Mouse (Mus musculus) hindbrain, postnatal 0 days (tissue): ENCODE results near the gene Erg. TPM values are rescaled to one million over a fixed set of nuclear protein-coding genes. Genes with fewer than 3 reads are reported as not detected.

Experiments used
- ATAC-seq: fragments of 200-750 bp; cut with Nextera tagmentation; 2 replicates; pipeline ENCODE4 v1.8.0; 2017; ENCODE audit warnings: mild to moderate bottlenecking, moderate TSS enrichment, moderate library complexity
- DNase-seq: peaks from one replicate; pipeline ENCODE4 v3.0.0-alpha.2; 2015; ENCODE audit warnings: low spot score
- H3K27ac ChIP-seq: fragments of 300-500 bp; sonication (generic); 2 replicates; pipeline ENCODE4 v1.5.1; 2014; ENCODE audit warnings: mild to moderate bottlenecking
- H3K27me3 ChIP-seq: fragments of 300-500 bp; sonication (generic); 2 replicates; pipeline ENCODE4 v1.6.1; 2014; ENCODE audit warnings: low read length, mixed read lengths; ENCODE audit not compliant: insufficient read depth
- H3K36me3 ChIP-seq: fragments of 300-500 bp; sonication (generic); 2 replicates; pipeline ENCODE4 v1.6.1; 2014; ENCODE audit warnings: low read length, mixed read lengths; ENCODE audit not compliant: insufficient read depth
- H3K4me1 ChIP-seq: fragments of 300-500 bp; sonication (generic); 2 replicates; pipeline ENCODE4 v1.6.1; 2014; ENCODE audit warnings: antibody characterized with exemption, low read length, mixed read lengths; ENCODE audit not compliant: insufficient read depth
- H3K4me2 ChIP-seq: fragments of 300-500 bp; sonication (generic); 2 replicates; pipeline ENCODE4 v1.6.1; 2014; ENCODE audit warnings: low read depth, mild to moderate bottlenecking, low read length, moderate library complexity, mixed read lengths
- H3K4me3 ChIP-seq: fragments of 300-500 bp; sonication (generic); 2 replicates; pipeline ENCODE4 v1.5.1; 2014; ENCODE audit warnings: low read length
- H3K9ac ChIP-seq: fragments of 300-500 bp; sonication (generic); replicated peaks from 2 replicates; pipeline ENCODE4 v1.6.1; 2014; ENCODE audit warnings: mild to moderate bottlenecking, low read length, moderate library complexity, mixed read lengths
- H3K9me3 ChIP-seq: fragments of 300-500 bp; sonication (generic); 2 replicates; pipeline ENCODE4 v1.6.1; 2016; ENCODE audit warnings: low read length, mixed read lengths
- CTCF ChIP-seq: IDR thresholded peaks from 2 replicates; pipeline ENCODE4 v1.5.1; 2016; ENCODE audit warnings: antibody characterized with exemption, control low read depth, low read depth
- WGBS: fragments of 180-500 bp; shearing (Covaris S2); extraction: QIAGEN DNeasy Blood & Tissue Kit; methylation state at CpG from one replicate; pipeline ENCODE4 v1.1.7; 2014; 5-methylcytosine and 5-hydroxymethylcytosine counted together
- polyA plus RNA-seq: library from polyadenylated mRNA; unstranded; fragments of >200 nt; fragmentation: Nextera tagmentation; extraction: Ambion mirVana; gene quantifications from 2 replicates; pipeline ENCODE4 v1.2.1, GENCODE M21; 2015
- total RNA-seq: library from RNA; depleted of rRNA; stranded (reverse); fragments of >200 nt; gene quantifications from 2 replicates; pipeline ENCODE4 v1.2.3, GENCODE M21; 2014

The Erg gene
- total and polyA plus RNA-seq, 2 experiments from 2014 or later = 2.5 to 3.8 TPM

- Histone ChIP-seq H3K4me3 (no peak overlapping the region), H3K9me3 (no peaks in the 10 kb centered on the region), H3K4me1 (no peaks in the 10 kb centered on the region), H3K9ac (no peak overlapping the region), H3K27me3 (no peaks in the 10 kb centered on the region), H3K4me2 (no peak overlapping the region), H3K36me3 (no peaks in the 10 kb centered on the region), H3K27ac (no peak overlapping the region)
- 82% methylated on average over 5 of the region's 5 CpGs for WGBS
- DNase-seq = no peak
- TF ChIP-seq CTCF = no peak
- no peak for ATAC-seq
These were observed 96.0 kb downstream of the Erg start for GRCm38 (mm10) chr16:95490386-95490785.

GRCm38 (mm10) chr16:95487606-95488351, 98.6 kb downstream of the Erg start:
- Histone ChIP-seq H3K4me2 (no peak overlapping the region), H3K9ac (no peak overlapping the region), H3K36me3 (no peaks in the 10 kb centered on the region), H3K4me3 (no peak overlapping the region), H3K9me3 (no peaks in the 10 kb centered on the region), H3K27ac (no peak overlapping the region), H3K27me3 (no peaks in the 10 kb centered on the region), H3K4me1 (no peaks in the 10 kb centered on the region)
- 90% methylated on average over 9 of the region's 9 CpGs for WGBS
- no peak for TF ChIP-seq CTCF
- no peak for DNase-seq
- no peak for ATAC-seq

- Histone ChIP-seq H3K27me3 (no peaks in the 10 kb centered on the region), H3K4me2 (no peak overlapping the region), H3K27ac (no peak overlapping the region), H3K9ac (no peak overlapping the region), H3K4me3 (no peak overlapping the region), H3K36me3 (no peaks in the 10 kb centered on the region), H3K4me1 (no peaks in the 10 kb centered on the region), H3K9me3 (no peaks in the 10 kb centered on the region)
- WGBS = 90% methylated on average over 13 of the region's 13 CpGs
- no peak for DNase-seq
- no peak for TF ChIP-seq CTCF
- ATAC-seq = no peak
These were observed 105.2 kb downstream of the Erg start for GRCm38 (mm10) chr16:95481176-95481575.

- ATAC-seq = no peak
- H3K4me1 ChIP-seq = no peaks in the 10 kb centered on the region
- H3K9me3 ChIP-seq = no peaks in the 10 kb centered on the region
- TF ChIP-seq CTCF = no peak
- H3K36me3 ChIP-seq = no peaks in the 10 kb centered on the region
- no peak overlapping the region for H3K9ac ChIP-seq
- H3K4me2 ChIP-seq = no peak overlapping the region
- WGBS = 81% methylated on average over 5 of the region's 5 CpGs
- no peak for DNase-seq
- no peaks in the 10 kb centered on the region for H3K27me3 ChIP-seq
- no peak overlapping the region for H3K4me3 ChIP-seq
- no peak overlapping the region for H3K27ac ChIP-seq
These were observed 107.8 kb downstream of the Erg start for GRCm38 (mm10) chr16:95478558-95478957.

GRCm38 (mm10) chr16:95475041-95475440, 111.4 kb downstream of the Erg start:
- TF ChIP-seq CTCF = no peak
- H3K27me3 ChIP-seq = no peaks in the 10 kb centered on the region
- 84% methylated on average over 3 of the region's 3 CpGs for WGBS
- no peak overlapping the region for H3K27ac ChIP-seq
- H3K4me1 ChIP-seq = no peaks in the 10 kb centered on the region
- no peak overlapping the region for H3K4me3 ChIP-seq
- no peak overlapping the region for H3K9ac ChIP-seq
- ATAC-seq (no peak), DNase-seq (no peak)
- H3K36me3 ChIP-seq = no peaks in the 10 kb centered on the region
- H3K9me3 ChIP-seq = no peaks in the 10 kb centered on the region
- H3K4me2 ChIP-seq = no peak overlapping the region

- WGBS = 89% methylated on average over 3 of the region's 3 CpGs
- no peak overlapping the region for H3K27ac ChIP-seq
- no peak for DNase-seq
These were observed 112.4 kb downstream of the Erg start for GRCm38 (mm10) chr16:95473946-95474345.

GRCm38 (mm10) chr16:95472771-95473170, 113.6 kb downstream of the Erg start:
- Histone ChIP-seq H3K4me1 (no peaks in the 10 kb centered on the region), H3K4me2 (no peak overlapping the region), H3K27me3 (no peaks in the 10 kb centered on the region), H3K9ac (no peak overlapping the region), H3K9me3 (no peaks in the 10 kb centered on the region), H3K4me3 (no peak overlapping the region), H3K27ac (no peak overlapping the region), H3K36me3 (no peaks in the 10 kb centered on the region)
- ATAC-seq (no peak), DNase-seq (no peak)
- WGBS = 89% methylated on average over 11 of the region's 11 CpGs
- TF ChIP-seq CTCF = no peak

More at GRCm38 (mm10) chr16:95473946-95474345, 112.4 kb downstream of the Erg start:
- ATAC-seq = no peak
- H3K9ac ChIP-seq = no peak overlapping the region
- H3K4me2 ChIP-seq = no peak overlapping the region
- TF ChIP-seq CTCF = no peak
- no peaks in the 10 kb centered on the region for H3K4me1 ChIP-seq
- no peaks in the 10 kb centered on the region for H3K9me3 ChIP-seq
- no peaks in the 10 kb centered on the region for H3K36me3 ChIP-seq
- no peak overlapping the region for H3K4me3 ChIP-seq
- no peaks in the 10 kb centered on the region for H3K27me3 ChIP-seq
